Mouse (Mus musculus) liver, embryonic 13.5 days (tissue): ENCODE data around the gene Xpo6. TPM values are rescaled to one million over a fixed set of nuclear protein-coding genes. Genes with fewer than 3 reads are reported as not detected.

ENCODE experiments used
- ATAC-seq: fragments of 200-750 bp; cut with Nextera tagmentation; 2 replicates; pipeline ENCODE4 v1.8.0; 2017; ENCODE audit warnings: low read depth, mild to moderate bottlenecking, moderate number of reproducible peaks, moderate library complexity
- DNase-seq: peaks from one replicate; pipeline ENCODE4 v3.0.0; 2022
- H3K27ac ChIP-seq: fragments of 300-500 bp; sonication (generic); 2 replicates; pipeline ENCODE4 v1.5.1; 2015; ENCODE audit warnings: moderate library complexity, mild to moderate bottlenecking, inconsistent platforms
- H3K27me3 ChIP-seq: fragments of 300-500 bp; sonication (generic); 2 replicates; pipeline ENCODE4 v1.6.1; 2015; ENCODE audit warnings: mild to moderate bottlenecking, inconsistent platforms
- H3K36me3 ChIP-seq: fragments of 300-500 bp; sonication (generic); 2 replicates; pipeline ENCODE4 v1.6.1; 2015; ENCODE audit warnings: mild to moderate bottlenecking, inconsistent platforms
- H3K4me1 ChIP-seq: fragments of 300-500 bp; sonication (generic); replicated peaks from 2 replicates; pipeline ENCODE4 v1.6.1; 2015; ENCODE audit warnings: inconsistent platforms
- H3K4me2 ChIP-seq: fragments of 300-500 bp; sonication (generic); 2 replicates; pipeline ENCODE4 v1.6.1; 2015; ENCODE audit warnings: inconsistent platforms, mild to moderate bottlenecking, moderate library complexity
- H3K4me3 ChIP-seq: fragments of 300-500 bp; sonication (generic); replicated peaks from 2 replicates; pipeline ENCODE4 v1.5.1; 2015; ENCODE audit warnings: mild to moderate bottlenecking, inconsistent platforms
- H3K9ac ChIP-seq: fragments of 300-500 bp; sonication (generic); 2 replicates; pipeline ENCODE4 v1.6.1; 2015; ENCODE audit warnings: mild to moderate bottlenecking, inconsistent platforms
- H3K9me3 ChIP-seq: fragments of 300-500 bp; sonication (generic); replicated peaks from 2 replicates; pipeline ENCODE4 v1.6.1; 2016; ENCODE audit warnings: inconsistent platforms
- WGBS: fragments of 180-500 bp; shearing (Covaris S2); methylation state at CpG from one replicate; pipeline ENCODE4 v1.1.7; 2015; ENCODE audit not compliant: insufficient replicate concordance; 5-methylcytosine and 5-hydroxymethylcytosine counted together
- polyA plus RNA-seq: library from polyadenylated mRNA; unstranded; fragments of >200 nt; fragmentation: Nextera tagmentation; extraction: Ambion mirVana; gene quantifications from 2 replicates; pipeline ENCODE4 v1.2.1, GENCODE M21; 2015

The Xpo6 gene
- polyA plus RNA-seq, 1 experiment from 2014 or later: 19.5 TPM

DNA sequence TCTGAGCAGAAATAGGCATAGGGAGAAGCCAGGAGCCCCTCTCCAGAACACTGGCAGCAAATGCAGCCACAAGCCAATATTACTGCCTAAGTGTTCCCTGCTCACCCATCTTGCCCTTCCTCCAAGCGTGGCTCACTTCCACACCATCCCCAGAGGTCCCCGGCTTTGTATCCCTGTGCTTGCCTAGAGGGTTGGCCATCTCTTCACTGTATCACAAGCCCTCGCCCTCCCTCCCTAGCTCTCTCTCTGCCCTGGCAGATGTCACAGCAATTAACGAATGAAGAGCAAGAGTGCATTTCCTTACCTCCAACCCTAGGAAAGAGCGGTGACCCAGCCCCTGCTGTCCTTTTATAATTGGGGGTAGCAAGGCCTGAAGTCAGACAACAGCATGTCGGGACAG, 148.4 kb downstream of the Xpo6 start:
- H3K36me3 ChIP-seq: no peaks in the 10 kb centered on the region
- H3K4me2 ChIP-seq: no peak overlapping the region
- no peaks in the 10 kb centered on the region; the same call in 1 of the 2 replicates for H3K4me1 ChIP-seq
- H3K27me3 ChIP-seq: peaks cover 43% of the 10 kb centered on the region
- H3K4me3 ChIP-seq: no peak overlapping the region
- ATAC-seq (no peak), DNase-seq (no peak)
- no peak overlapping the region for H3K9ac ChIP-seq
- 44% methylated on average over 6 of the region's 6 CpGs for WGBS
- H3K27ac ChIP-seq: no peak overlapping the region
- no peaks in the 10 kb centered on the region for H3K9me3 ChIP-seq

Other genes starting within 250 kb of the Xpo6 start
- gene Gsg1l, start 118.1 kb downstream of the Xpo6 start, polyA plus RNA-seq: 0.02 and 0.06 TPM in 2 replicates
- gene Sbk1, start 72.1 kb upstream of the Xpo6 start, polyA plus RNA-seq: 1.3 and 1.5 TPM in 2 replicates
- 10.9 and 12.4 TPM in 2 replicates for gene Lat, start 169.1 kb upstream of the Xpo6 start, polyA plus RNA-seq
- gene Spns1, start 176.9 kb upstream of the Xpo6 start, polyA plus RNA-seq: 19.7 and 21.6 TPM in 2 replicates
- gene Nfatc2ip, start 196.2 kb upstream of the Xpo6 start, polyA plus RNA-seq: 2.6 and 3.0 TPM in 2 replicates
- 0.14 and 0.23 TPM in 2 replicates for gene Cd19, start 214.4 kb upstream of the Xpo6 start, polyA plus RNA-seq
- 5.8 and 6.1 TPM in 2 replicates for gene Rabep2, start 228.3 kb upstream of the Xpo6 start, polyA plus RNA-seq